Mouse (Mus musculus) right cerebral cortex, postnatal 4 days (tissue): ENCODE data around the gene Cptp.
A peak's percentile ranks its signal among the peaks of the same experiment; 100 is the strongest.

ENCODE experiments used
- DNase-seq: peaks from one replicate; pipeline ENCODE4 v3.0.0-alpha.2; 2022

The Cptp gene

DNA sequence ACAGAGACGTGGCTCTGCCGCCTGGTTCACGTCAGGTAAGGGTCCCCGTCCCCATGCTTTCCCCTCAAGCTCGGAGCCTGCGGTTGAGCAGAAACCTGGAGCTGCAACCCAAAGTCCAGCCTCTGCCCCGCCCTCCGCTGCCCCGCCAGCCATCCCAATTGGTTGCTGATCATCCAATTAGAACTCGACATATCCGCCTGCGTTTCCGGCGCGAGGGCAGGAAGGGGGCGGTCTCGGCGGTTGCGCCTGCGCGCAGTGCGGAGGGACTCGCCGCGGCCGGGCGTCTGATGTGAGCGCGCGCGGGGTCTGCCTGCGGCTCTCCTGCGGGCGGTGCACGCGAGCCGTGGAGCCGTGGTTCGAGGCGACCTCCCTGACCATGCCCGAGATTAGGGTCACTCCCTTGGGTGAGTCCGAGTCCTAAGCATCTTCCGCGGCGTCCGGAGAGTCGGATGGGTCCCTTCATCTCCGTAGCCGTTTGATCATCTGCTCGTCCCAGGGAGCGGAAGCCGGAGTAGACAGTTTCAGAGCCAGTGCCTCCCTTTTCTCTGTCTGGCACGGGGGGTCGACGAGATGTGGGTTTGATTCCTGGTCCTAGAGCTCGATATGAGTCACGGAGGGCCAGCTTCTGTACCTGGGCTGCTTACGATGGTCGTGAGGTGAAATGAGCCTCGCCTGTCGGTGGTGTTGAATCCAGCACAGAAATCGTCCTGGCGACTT, at the start of gene Cptp, which contains the start of gene Ints11:
Gene Cptp (minus strand): TSS at position 124 of the 717 bp plus-strand sequence.
Gene Ints11 (plus strand): TSS at position 230 of the 717 bp plus-strand sequence.
- peak; percentile 95 for DNase-seq

DNA sequence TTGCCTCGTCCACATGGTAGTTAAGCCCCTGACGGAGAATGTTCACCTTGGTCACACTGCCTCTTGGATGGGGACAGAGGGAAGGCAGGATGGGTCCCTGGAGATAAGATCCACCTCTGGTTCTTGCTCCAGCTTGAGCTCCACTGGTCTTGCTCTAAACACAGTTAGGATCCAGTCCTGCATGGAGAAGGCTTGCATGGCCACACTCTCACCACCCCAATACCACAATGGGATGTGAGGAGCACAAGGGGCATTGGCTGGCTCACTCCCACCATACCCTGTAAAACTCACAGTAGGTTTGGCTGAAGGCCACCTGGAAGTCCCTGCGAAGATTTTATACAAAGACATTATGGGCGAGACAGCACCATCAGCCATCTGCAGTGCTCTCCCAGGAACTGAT, 39.5 kb upstream of the Cptp start:
- DNase-seq, result peak; percentile 2

DNA sequence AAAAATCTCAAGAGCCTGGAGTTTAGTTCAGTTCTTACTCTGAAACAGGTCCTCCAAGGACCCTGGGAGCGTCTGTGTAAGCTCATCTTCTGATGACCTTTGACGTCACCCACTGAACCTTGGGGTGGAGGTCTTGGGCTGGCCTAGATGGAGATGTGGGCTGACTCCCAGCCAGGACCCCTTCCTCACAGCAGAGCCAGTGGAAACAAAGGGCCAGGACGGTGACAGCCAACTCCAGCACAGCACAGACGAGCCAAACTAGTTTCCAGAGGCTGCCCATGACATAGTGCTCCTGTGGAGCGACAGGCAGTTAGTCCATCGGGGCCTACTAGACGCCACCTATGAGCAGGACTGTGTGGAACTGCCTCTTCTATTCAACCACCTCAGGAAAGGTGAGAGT, 39.0 kb upstream of the Cptp start:
- peak; percentile 19 for DNase-seq

DNA sequence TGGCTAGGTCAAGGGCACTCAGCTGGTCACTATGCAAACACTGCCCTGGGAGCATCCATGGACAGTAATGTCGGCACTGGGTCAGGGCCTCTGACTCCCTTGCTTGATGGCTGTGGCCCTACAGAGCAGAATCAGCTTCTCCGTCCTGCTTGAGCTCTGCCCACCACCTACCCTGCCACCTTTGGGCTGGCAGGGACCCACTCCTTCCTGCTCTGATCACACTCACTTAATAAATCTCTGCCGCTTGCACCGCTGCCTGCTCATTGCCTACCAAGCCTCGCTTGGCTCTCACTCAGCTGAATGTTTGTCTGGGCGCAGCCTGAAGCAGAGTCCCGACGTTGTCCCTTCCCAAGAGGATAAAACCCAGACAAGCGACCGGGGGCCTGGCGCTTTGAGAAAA, 37.8 kb upstream of the Cptp start:
- peak; percentile 6 for DNase-seq

DNA sequence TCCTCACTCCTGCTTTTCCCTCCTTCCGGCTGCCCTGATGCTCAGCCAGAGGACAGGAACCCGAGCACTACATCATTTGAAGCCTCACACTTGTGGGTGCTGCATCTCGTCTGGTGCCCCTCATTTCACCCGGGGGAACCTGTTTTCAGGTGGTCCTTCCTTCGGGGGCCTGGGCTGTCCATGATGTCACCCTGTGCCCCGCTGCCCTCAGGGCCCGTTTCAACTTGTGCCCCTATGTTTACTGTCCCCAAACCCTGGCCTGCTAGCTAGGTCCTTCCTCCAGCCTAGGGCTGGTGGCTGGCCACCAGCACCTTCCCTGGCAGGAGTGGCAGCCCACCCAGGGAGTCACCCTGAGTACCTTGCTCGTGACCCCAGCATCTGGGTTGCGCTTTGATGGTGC, 36.9 kb upstream of the Cptp start:
- DNase-seq, result peak; percentile 3

DNA sequence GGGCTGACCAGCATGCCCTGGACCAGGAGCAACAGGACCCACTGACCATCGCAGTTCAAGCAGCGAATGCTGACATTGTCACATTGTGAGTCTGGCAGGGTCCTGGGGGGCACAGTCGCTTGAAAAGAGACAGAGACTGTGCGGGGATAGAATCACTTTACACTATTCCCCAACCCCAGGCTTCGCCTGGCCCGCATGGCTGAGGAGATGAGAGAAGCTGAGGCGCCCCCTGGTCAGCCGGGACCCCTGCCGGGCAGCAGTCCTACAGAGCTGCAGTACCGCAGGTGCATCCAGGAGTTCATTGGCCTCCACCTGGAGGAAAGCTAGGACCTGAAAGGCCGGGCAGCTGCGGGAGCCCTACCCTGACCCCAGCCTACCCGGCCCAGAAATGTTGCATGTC, 36.4 kb upstream of the Cptp start:
- DNase-seq, result peak; percentile 3

DNA sequence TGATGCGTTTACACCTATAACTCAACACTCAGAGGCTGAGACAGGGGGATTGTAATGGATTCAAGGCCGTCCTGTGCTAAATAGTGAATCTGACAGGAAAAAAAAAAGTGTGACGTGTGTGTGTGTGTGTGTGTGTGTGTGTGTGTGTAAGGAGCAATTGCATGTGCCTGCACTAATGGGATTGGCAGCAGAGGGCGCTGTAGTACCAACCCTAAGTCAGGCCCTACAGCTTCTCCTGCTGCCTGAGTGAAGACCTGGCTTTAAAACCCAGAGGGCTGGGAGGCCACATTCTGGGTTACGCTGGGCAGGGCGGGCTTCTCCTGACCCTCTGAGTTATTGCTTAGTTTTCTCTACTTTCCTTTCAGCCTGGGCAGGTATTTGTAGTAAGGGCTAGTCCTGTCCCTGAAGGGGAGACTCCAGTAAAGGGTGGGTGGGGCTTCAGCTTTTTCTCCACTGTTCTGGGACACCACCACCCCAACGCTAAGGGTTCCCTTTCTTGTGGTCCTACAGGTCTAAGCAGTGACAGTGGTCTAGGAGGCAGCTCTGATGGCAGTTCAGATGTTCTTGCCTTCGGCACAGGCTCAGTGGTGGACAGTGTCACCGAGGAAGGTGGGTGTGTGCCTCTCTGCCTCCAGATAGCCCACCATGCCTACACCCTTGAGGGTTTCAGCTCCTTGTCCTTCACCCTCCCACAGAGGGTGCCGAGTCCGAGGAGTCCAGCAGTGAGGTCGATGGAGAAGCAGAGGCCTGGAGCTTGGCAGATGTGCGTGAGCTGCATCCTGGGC, 35.3 kb upstream of the Cptp start:
- peak; percentile 63 for DNase-seq

DNA sequence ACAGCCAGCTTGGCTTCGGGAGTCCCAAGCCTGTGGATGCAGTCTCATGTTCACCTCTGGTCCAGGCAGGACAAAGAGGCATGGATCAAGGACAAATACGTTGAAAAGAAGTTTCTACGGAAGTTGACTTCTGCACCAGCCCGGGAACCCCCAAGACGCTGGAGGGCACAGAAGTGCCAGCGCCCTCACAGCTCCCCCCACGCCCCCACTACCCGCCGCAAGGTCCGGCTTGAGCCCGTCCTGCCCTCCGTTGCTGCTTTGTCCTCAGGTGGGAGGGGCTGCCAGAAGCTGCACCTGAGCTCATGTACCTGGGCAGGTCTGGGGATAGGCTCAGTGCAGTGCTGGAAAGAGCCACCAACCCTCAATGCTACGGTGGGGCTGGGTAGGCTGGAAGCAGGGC, 34.0 kb upstream of the Cptp start:
- DNase-seq, result no peak

DNA sequence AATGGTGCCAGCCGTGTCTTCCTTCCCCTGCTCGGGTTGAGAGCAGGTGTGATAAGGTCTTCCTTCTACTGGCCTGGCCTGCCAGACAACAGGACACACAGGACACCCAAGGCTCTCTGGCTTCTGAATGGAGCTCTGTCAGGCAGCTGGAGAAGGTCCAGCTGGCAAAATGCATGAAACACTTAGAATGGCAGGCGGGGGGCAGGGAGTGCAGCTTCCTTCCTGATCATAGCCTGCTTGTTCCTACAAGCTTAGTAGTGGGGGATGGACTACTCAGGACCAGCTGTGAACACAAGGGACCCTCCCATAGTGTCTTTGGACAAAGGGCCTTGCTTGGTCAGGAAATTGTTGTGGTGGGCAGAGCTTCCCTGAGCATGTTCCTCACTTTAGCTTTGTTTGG, 32.0 kb upstream of the Cptp start:
- peak; percentile 38 for DNase-seq

DNA sequence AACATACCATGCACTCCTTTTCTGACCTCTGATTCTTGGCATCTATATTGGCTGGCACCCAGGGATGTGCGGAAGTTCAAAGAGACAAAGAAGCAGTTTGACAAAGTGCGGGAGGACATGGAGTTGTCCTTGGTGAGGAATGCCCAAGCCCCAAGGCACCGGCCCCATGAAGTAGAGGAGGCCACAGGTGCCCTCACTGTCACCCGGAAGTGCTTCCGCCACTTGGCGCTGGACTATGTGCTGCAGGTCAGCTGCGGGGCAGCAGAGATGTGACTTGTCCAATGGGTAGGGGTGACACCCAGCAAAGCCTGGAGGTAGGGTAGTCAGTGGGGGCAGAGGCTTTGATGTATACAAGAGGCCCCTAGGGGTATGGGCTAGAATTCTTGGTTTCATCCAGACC, 30.1 kb upstream of the Cptp start:
- DNase-seq, result no peak

DNA sequence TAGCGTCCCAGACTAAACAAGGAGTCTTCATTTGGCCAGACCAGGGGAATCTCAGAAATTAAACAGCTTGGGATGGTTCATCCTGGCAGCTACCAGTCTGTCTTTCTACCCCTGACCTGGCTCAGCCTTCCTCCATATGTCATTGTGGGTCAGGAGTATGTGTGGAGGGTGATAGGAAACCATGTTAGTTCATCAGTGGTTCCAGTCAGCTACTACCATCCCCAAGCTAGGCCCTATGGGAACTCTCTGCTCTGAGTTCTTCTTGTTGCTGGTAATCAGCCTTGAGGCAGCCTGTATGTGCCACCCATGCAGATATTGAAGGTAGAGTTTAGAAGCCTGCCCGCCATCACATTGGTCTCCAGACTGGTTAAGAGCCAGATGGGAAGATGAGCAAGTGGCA, 29.1 kb upstream of the Cptp start:
- no peak for DNase-seq

DNA sequence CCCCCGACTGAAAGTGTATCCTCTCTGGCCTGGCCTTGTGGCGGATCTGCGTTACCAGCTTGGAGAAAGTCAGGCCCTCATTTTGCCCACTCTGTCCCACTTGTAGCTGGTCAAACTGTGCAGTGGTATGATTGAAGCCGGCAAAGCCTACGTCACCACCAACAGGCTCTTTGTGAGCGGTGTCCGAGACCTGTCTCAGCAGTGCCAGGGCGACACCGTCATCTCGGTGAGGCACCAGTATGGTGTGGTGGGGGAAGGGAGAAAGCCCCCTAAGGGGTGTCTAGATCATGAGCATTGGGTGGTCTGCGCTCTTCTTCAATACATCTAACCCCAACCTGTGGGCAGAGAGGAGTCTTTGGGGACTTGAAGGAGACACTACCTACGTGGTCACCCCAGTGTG, 27.2 kb upstream of the Cptp start:
- DNase-seq, result no peak

DNA sequence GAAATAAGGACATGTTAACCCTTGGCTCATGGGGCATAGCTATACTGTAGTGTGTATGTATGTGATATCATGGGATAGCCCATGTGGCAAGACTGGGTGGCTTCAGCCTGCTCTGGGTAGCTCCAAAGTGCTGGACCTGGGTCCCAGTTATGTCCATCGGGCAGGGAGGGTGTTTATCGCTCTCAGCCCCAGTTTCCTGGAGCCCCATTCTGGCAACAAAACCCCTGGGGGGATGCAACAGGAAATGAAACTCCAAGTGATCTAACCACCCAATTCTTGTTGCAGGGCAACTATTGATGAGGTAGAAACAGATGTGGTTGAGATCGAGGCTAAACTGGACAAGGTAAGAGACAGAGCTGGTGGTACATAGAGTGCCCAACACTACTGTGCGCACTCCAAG, 26.6 kb upstream of the Cptp start:
- DNase-seq, result no peak

DNA sequence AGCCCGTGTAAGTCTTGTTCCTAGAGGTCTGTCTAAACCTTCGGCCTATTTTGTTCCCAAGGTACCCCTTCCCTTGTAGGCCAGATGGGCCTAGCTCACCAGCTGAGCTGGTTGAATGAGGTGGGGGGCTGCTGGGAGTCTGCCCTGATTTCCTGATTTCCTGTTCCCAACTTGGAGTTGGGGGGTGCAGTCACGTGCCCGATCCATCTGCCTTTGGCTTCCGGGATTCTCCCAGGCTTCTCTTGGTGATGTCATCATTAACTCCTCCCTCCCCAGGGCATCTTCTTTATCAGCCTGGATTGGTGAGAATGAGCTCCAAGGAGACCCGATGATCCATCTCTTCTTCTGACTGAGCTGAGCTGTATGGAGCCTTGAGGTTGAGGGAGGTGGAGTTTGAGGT, 26.0 kb upstream of the Cptp start:
- peak; percentile 69 for DNase-seq

DNA sequence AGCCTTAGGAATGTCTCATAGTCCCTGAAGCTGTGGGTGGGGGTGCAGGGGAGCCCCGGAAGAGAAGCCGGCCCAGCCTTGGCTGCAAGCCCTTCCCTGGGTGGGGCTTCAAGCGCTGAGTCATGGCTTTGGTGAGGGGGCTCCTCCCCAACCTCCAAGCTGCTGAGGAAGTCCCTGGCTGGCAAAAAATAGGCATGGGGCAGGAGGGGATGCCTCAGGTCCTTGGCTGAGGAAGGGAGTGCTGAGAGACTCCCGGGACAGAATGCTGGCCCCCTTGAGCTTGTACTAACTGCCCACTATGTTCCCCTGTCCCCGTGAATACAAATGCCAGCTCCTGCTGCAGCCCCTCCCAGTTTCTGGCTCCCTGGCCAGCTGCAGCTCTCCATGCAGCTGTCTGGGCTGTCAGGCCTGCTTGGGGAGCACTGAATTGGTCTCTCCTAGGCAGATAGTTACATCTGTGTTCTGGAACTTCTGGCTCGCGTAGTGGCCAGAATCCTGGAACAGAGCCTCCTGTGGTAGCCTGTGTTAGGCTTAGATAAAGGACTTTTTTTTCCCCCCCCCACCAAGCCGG, 25.2 kb upstream of the Cptp start:
- DNase-seq, result no peak

DNA sequence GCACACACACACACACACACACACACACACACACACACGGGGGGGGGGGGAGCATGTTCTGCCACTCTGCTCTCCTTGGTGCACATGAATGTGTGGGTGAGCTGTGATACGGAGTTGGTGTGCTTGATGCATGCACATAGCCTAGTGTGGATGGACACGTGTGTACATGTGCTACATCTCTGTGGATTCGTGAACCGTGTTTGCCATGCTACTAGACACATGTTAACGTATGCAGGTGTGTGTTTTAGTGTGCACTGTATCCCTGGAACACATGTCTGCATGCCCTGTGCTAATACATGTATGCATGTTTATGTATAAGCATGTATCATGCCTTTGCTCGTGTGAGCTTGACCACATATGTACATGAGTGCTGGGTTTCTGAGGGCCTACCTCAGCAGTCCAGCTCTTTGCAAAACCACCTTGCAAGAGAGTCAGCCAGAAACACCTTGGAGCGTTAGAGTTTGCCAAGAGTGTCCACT, 24.0 kb upstream of the Cptp start:
- no peak for DNase-seq

DNA sequence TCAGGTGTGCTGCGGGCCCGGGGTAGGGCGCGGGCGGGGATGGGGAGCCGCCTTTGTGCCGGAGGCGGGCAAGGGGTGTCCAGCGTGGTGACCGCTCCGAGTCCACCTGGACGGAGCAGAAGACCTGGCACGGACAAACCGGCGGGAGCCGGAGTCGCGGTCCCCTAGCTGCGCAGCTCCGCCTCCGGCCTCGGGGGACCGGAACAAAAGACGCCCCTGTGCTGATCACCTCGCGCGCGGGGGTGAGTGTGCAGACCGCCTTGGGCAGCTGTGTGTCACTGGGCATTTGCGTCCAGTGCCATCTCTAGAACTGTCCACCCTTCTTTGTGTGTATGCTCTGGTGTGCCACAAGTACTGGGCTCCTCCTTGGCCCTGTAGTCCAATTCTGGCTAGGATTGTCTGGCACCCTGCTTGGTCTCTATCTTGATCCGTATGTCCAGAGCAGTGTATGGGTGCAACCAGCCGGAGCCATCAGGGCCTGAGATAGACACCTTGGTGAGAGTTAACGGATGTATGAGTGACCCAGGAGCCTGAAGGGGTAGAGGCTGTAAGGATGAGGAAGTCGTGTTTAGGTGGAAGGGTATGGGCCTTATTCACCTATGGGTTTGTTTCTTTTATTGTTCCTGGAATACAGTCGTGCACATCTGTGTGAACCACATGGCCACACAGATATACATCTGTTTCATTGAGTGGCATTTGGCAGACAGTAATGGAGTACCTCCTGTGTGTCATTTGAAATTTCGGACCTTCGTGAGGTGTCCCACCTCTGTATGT, 23.4 kb upstream of the Cptp start:
- peak; percentile 48 for DNase-seq

DNA sequence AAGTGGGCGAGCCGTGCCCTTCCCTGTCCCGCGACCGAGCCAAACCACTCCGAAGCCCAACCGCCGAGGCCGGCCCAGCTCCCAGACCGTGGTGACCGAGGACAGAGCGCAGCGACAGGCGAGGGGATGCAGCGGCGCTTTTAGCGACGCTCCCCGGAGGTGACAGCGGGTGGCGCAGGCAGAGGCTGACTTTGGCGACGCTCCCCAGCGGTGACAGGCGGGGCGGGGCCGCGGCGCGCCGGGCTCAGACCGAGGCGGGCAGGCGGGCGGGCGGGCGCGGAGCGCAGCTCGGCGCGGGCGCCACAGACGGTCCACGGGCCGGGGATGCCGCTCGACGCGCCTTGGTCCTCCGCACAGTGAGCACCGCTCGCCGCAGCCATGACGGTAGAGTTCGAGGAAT, 22.8 kb upstream of the Cptp start:
- peak; percentile 89 for DNase-seq

DNA sequence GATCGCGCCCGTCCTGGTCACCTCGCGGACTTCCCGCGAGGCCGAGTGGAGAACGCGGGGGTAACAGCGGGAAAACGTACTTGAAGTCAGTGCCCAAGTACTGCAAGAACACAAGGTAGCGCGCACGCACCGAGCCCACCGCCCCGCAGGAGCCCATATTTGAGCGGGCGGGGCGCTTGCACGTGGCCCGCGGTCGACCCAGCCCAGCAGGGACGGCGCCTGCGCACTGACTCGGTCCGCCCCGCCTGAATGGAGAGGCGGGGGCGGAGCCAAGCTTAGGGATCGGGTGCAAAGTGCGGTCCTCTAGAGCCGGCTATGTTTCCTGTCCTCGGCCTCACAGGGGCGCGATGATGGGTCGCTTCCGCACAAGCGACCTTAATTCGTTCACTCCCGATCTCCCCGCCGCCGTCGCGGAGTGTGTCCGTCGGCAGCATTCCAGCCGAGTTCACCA, 22.3 kb upstream of the Cptp start, which contains the start of the genes Pusl1 and Acap3:
Gene Pusl1 (minus strand): TSS at position 231 of the 451 bp plus-strand sequence.
Gene Acap3 (plus strand): TSS at position 272 of the 451 bp plus-strand sequence.
- peak; percentile 99 for DNase-seq

DNA sequence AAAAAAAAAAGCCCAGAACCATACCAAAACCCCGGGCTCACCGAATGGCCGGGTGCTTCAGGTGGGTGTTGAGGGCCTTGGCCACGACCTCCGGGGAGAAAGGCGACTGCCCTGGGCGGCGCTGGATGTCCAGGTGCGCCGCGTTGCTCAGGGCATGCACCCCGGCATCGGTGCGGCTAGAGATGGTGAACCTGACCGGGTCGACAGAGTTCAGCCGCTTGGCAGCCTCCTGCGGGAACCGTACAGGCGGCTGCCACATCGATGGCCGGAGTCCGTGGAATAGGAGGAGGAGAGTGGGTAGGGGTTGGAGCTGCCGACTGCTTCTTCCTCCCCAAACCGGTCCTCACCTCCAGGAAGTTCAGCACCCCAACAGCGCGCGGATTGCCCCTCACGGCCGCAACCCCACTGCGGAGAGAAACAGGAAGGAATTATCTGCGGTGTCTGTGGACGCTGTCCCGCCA, 21.8 kb upstream of the Cptp start:
- no peak for DNase-seq

DNA sequence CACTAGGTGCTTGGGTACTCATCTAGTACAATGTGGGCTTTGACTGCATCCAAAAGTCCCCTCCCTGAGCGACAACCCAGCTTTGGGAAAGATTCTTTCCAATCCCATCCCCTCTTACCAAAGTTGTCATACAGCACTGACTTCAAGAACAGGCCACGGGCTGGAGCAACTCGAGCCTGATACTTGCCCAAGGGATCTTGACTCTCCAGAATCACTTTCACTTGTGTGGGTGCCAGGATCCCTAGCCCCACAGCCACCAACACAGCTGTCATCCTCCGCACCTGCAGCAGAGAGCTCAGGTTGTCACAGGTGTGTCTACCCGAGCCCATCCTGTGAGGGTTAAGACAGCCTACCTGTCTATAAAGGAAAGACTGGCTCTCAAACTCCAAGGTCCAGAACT, 20.1 kb upstream of the Cptp start:
- no peak for DNase-seq

DNA sequence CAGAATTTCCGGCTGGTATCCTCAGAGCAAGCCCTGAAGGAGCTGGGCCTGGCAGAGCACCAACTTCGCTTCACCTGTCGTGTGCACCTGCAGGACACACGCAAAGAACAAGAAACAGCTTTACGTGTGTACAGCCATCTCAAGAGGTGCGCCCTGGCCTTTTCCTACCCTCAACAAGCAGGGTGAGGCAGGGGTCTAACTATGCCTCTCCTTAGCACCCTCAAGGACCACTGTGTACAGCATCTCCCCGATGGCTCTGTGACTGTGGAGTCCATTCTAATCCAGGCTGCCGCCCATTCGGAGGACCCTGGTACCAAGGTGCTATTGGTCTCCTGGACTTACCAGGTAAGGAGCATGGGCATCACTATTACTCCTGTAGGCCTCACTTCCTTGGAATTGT, 18.9 kb upstream of the Cptp start:
- DNase-seq, result no peak

DNA sequence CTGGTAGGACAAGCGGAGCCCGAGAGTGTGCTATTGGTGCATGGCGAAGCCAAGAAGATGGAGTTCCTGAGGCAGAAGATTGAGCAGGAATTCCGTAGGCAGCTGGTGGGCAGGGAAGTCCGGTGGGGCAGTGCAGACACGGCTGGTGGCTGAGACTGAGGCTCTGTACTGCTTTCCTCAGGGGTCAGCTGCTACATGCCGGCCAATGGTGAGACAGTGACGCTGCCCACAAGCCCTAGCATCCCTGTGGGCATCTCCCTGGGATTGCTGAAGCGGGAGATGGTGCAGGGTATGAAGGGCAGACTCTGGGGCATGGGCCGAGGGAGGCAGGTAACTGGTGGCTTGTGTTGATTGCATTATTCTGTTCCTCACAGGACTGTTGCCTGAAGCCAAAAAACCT, 18.4 kb upstream of the Cptp start:
- no peak for DNase-seq
